Mouse (Mus musculus): ENCODE measurements at regions not wholly inside any gene's neighbourhood (a gene's known extent, or its start where the extent isn't known, plus 50 kb on each side); places are given as distances from the start of the nearest gene placed in this dataset.
"Not testable (repeated sequence)": the region's sequence is repeated elsewhere in the genome, so short reads cannot be mapped to it uniquely, and the experiment has no call there.

DNA sequence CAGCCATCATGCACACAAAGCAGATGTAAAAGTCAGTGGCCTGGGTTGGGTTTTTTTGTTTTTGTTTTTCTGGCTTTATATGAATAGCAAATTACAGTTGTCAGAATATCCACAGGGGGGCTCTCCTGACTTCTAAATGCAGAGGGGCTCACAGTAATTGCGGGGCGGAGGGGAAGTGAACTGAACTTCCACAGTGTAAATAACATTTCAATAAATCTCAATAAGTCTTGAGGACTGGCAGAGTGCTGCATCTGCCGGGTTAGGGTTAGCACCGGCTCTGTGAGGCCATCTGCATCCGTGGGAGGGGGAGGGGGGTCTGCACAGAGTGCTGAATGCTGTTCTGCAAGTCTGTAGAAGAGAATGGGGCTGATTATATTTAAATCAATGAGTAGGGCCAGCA lies 50.3 kb upstream of the Arl4c start:
- peak; percentile 87 for DNase-seq (ENCODE audit: low spot score)

DNA sequence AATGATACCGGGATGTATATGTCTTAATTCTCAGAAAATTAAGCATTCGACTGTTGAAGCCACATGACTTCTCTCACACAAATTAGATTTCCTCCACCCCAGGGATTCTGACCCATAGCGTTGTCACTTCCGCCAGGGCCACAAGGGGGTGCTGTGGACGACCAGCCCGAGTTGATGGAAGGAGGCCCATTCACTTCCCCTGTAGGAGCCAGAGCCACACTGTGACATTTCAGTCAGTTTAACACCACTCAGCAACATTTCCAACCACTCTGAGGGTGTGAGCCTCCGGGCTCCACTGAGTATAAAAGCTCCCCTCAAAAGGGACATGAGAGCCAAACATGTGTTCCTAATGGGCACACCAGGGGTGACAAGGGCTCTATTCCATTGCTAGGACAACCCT lies 54.6 kb upstream of the Arl4c start:
- peak; percentile 53 for DNase-seq (ENCODE audit: low spot score)

DNA sequence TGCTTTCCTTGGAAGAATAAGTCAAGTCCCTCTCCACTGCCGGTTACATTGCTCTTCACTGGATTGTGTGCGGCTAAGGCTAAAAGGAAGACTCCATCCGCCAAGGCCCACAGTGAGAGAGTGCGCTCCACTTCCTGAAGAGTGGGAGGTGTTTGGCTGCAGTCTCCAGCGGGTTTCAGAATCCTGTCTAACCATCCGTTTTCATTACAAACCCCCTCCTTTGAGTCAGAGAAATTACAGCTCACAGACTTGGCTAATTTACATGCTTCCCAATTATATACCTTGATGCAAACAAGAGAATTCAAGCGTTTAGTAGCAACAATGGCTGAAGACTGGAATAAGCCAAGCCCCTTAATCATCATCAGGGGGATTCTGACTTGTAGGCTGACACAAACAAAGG lies 55.1 kb upstream of the Arl4c start:
- peak; percentile 40 for DNase-seq (ENCODE audit: low spot score)

DNA sequence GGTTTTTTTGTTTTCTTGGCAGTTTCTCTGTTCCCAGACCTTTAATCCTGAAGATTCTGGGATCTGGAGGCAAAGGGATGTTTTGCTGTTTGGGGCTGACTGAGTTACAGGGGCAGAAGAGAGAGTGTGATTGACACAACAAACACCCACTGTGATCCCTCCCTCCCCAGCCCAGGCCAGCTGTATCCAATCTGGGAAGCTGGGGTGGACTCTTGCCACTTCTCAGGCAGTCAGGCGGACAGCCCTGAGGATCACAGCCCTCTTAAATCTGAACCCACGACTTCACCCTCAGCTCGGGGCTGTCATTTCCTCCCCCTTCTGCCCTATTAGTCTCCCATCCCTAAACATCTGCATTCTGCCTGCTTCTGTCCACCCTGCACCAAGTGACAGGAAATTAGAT lies 55.7 kb upstream of the Arl4c start:
- peak; percentile 58 for DNase-seq (ENCODE audit: low spot score)

DNA sequence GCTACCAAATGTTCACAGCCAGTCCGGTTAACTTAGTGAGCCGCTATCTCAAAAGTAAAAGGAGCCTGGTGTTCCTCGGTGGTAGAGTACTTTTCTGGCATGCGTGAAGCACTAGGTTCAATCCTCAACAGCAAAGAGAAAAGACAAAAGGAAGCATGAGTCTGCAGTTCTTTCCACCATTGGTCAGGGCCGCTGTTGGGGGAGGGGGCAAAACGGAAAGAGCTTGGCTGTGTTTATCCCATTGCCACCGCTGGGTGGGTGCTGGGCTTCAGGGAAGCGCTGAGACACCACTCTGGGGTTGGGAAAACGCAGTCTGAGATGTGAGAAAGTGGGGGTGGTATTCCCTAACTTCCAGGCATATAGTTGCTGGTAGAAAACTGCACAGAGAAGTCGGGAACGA lies 58.6 kb upstream of the Arl4c start:
- DNase-seq (ENCODE audit: low spot score): no peak

DNA sequence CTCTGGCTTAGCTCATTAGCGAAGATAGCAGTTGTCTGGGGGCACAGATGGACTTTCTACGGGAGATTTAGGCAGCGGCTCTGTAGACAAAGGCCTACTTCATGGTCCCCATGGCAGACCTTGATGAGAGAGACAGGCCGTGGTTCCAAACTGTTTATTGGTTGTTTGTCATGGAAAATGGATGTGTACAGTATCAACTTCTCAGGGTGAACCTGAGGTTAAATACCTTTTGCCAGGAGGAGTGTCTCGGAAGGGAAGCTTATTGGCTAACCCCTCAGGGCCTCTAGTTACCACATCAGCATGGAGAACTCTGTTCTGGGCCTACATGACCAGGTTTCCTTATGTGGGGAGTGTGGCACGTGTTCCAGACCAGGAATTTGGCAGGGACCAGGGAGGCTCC lies 59.1 kb upstream of the Arl4c start:
- no peak for DNase-seq (ENCODE audit: low spot score)

DNA sequence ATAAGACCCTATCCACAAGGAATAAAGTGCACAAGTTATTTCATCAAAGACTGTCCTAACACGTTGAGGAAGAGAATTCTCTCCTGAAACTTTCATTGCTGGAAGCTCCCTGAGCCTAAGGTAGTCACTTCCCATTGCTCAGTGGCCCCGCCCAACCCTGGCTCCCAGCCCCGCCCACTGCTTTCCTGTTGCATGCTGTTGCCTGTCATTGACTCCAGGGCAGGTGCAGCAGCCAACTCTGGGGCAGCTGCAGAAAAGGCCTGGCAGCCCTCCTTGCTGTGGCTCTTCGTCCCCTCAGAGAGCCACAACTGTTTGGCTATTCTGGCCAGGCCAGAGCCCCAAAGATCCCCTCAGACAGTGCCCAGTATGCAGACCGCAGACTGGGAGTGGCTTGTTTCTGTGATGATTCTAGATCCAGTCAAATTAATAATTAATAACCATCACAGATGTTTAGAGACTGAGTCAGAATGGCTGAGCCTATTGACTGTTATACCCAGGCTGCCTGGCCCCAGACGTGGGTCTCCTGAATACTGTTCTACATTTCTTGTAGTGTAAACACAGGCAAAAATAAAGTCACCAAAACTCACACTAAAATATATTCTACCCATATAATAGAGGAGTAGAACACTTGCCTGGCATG lies 61.8 kb upstream of the Arl4c start:
- no peak for DNase-seq (ENCODE audit: low spot score)

DNA sequence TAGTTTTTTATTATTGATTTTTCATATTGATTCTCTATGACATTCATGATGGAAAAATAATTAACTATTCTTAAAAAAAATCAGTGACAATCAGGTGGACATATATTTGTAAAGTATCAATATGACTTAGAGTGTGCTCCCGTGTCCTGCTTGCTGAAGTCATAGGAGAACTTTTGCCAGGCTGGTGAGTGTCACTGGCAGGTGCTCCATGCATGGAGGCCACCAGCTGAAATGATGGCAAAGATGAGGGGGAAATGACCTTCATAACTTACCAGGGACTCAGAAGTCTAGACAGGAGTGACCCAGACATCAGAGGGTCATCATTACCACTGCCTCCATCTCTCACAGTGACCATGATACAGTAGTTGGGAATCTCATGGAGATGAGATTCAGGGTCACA lies 62.5 kb upstream of the Arl4c start:
- no peak for DNase-seq (ENCODE audit: low spot score)

DNA sequence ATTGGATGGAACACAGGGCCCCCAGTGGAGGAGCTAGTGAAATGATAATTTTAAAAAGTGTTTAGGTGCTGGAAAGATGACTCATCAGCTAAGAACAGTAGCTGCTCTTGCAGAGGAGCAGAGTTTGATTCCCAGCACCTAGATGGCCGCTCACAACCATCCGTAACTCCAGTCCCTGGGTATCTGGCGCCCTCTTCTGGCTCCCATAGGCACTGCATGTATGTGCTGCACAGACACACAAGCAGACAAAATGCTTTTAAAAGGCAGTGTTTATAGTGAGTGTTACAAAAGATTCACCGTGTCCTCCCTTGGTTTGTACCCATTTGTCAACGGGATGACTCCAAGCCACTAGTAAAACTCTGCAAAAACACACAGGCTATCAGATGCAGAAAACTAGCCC lies 75.0 kb upstream of the Arl4c start:
- DNase-seq (ENCODE audit: low spot score): no peak

DNA sequence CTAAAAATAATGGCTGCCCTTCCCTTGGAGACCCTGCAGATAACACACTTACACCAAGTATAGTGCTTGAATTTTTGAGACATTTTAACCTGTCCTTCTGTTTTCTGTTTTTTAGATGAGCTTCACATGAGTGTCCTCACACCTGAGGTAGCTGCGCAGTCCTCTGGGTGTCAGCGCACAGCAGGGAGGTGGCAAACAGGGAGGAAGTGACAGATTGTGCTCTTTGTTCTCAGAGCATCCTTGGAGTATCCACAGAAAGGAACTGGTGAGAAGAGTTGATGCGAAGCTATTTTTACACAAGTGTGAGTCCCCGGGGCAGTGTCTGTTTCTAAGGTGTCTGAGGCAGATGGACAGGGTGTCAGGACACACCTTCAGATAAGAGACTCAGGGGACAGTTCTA lies 78.2 kb upstream of the Arl4c start:
- no peak for DNase-seq (ENCODE audit: low spot score)

DNA sequence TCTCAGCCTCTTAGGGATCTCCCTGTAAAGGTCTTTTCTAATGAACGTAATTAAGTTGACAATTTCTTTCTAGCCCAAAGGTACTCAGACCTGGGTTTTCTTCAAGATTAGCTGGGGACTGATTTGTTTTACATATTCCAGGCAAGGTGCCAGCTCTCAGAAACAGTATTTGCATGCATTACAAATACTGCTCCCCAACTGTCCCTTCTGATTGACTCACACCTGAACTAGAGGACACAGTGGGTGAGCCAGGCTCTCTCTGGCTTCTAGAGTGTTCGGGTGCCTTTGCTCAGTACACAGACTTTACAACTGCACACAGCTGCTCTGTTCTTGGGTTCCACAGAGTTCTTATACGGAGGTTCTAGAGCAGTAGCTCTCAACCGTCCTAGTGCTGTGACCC lies 81.1 kb upstream of the Arl4c start:
- DNase-seq (ENCODE audit: low spot score): no peak

DNA sequence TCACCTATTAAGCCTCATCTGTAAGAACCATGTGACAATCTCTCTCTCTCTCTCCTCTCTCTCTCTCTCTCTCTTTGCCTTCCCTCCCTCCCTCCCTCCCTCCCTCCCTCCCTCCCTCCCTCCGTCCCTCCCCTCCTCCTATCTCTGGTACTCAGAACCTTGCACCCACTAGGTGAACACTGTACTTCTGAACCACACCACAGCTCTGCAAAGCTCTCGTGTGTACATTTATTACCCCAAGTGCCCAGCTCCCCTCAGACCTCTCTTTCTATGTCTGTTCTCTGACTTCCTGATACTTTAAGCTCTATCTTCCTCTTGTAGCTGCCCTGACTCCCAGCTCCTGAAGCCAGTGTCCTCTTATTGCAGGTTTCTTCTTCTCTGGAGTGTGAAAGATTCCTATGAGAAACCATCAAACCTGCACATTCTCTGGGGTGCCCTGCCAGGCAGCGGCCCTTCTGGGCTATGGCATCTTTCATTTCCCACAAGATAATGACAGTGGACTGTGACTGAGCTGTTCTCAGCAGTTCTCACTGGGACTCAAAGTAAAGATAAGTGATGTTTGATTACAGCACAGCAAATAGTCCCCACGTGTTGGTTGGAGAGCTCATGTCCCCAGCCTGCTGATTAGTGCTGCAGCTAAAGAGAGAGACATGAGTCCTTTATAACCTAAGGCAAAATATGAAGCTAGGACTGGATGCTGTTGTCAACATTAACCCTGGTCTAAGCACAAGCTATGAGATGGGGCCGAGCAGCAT lies 83.0 kb upstream of the Arl4c start:
- no peak for DNase-seq (ENCODE audit: low spot score)

DNA sequence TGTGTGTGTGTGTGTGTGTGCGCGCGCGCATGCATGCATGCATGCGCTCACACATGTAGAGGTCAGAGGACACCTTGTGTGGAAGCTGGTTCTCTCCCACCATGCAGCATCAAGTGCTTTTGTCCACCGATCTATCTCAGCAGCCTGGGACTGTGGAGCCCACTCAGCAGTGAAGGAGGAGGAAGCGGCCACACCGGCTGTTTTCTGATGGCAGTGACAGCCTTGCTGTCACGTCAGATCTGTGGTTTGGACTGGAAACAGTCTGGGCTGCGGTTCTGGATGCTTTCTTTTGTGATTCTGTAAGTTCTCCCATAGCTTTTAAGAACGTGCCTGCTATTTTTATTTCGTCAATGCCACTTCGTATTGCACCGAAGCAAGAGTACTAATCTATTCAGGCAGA lies 84.0 kb upstream of the Arl4c start:
- DNase-seq (ENCODE audit: low spot score): no peak

DNA sequence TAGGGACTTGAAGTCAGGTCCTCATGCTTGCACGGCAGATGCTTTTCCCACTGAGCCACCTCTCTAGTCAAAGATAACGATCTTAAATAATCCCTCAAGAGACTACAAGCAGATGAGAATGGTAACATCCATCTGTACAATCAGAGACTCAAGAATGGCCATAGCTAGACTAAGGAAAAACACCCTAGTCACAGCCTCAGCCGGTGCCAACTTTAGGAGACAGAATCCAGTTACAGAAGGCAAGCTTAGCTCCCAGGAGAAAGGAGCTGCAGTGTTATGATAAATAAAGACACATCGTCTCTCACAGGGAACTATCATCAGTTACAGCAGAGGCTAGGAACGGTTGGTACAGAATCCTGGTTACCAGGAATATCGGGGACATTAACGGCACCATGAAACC lies 88.7 kb upstream of the Arl4c start:
- DNase-seq (ENCODE audit: low spot score): no peak

DNA sequence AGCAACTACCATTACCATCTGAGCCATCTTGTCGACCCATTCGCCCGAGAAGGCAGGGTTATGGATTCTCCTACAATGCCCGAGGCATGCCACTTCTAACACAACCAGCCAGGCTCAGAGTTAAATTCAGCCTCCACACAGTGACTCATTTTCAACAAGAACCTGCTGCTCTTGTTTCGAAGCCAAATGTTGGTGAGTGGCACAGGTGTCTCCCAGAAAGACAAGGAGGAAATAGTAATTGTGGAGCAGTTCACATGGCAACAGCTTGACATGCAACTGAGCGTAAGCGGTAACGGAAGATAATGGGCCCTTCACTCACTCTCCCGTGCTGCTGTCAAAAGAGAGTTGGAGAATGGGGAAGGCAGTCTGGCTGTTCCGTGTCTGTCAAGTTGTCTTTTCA lies 92.9 kb upstream of the Arl4c start:
- DNase-seq (ENCODE audit: low spot score): no peak

DNA sequence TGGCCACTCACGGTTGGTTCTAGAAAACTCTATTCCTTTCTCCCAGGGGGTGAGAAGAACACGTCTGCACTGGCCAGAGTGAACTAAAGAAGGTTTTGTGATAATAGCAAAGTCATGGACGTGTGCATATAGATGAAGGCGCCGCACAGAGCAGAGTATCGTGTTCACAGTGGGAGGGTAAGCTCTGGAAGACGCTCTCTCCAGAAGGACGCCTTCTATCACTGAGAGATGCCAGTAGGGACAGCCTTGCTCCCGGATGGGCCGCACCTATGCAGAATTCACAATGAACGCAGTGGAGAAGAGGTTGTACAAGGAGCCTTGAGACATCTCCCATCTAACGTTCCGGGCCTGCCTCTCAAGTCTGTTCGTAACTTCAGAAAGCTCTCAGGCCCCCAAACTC lies 96.5 kb upstream of the Arl4c start:
- no peak for DNase-seq (ENCODE audit: low spot score)

DNA sequence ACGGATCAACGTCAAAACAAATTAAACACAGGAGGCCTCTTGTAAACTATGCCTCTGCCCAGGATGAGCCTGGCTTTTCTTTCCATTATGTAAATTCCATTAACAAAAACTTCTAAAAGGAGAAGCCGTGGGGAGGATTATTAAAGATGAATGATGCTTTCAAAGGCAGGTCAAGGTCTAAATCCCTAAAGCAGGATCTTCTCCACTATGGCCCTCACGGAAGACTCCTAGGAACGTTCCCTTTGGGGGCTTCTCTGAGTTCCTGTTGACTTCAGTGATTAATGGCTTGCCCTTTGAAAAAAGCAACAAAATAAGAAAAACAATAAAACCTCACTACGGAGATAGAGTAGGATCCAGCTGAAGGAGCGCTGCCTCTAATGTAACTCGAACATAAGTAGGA lies 96.9 kb upstream of the Arl4c start:
- no peak for DNase-seq (ENCODE audit: low spot score)

DNA sequence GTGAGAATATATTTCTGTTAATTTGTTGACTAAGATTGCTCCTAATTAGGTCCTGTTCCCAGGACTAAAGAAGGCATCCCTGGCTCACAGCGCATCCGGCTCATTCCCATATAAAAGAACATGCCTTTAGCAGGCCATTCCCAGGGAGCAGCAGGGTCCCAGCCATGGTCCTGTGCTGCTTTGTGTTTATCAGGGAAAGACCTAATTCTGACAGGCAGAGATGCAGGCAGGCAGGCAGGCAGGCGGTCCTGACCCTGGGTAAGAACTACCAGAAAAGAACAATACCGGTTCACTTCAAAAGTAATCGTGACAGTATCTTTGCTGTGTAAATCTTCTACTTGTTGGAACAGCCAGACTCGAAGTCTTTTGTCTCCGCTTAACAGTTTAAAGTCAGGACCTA lies 97.3 kb upstream of the Arl4c start:
- peak; percentile 57 for DNase-seq (ENCODE audit: low spot score)

DNA sequence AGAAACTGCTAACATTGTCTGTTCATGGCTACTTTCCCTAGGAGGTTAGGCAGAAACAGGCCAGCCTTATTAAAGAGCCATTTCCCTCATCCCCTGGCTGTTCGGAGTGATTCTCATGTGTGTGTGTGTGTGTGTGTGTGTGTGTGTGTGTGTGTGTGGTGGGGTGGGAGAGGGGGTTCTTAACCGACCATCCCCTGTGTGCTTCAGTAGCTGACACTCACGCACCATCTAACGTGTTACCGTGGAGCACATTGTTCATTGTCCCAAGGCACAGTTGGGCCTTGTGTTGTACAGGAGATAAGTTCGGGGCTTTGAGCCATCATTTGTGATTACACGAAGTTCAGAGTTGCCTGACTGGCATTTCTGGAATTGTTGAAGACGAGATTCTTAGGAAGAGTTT lies 97.8 kb upstream of the Arl4c start:
- no peak for DNase-seq (ENCODE audit: low spot score)

DNA sequence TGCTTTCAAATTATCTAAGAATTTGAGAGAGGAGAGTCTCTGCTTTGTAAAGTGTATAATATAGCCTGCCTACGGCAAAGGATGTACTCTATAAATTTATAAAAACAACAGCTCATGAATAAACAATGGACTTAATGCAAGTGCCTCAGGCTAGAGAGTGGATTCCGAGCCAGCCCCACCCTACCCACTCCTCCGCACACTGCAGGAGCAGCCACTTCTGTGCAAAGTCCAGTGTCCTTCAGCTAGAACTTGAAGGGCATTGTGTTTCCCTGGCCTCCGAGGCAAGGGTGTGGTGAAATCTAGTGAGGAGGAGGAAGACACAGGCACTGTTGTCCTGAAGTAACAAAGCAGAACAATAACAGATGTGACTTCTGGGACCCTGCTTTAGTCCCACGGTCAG lies 98.4 kb upstream of the Arl4c start:
- no peak for DNase-seq (ENCODE audit: low spot score)

DNA sequence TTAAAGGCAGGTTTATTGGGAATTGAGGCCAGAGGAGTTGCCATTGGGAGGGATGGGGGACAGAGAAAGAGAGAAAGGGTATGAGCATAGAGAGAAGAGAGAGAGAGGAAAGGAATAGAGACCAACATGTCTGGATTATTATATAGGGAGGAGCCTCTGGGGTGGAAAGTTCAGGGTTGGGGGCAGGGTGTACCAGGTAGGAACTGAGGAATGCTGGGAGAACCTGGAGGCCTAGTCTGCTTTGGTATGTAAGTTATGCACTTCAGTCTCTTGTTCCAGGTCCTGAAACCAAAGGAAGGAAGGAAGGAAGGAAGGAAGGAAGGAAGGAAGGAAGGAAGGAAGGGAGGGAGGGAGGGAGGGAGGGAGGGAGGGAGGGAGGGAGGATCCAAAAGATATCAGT lies 99.1 kb upstream of the Arl4c start:
- not testable (repeated sequence) for DNase-seq (ENCODE audit: low spot score)

DNA sequence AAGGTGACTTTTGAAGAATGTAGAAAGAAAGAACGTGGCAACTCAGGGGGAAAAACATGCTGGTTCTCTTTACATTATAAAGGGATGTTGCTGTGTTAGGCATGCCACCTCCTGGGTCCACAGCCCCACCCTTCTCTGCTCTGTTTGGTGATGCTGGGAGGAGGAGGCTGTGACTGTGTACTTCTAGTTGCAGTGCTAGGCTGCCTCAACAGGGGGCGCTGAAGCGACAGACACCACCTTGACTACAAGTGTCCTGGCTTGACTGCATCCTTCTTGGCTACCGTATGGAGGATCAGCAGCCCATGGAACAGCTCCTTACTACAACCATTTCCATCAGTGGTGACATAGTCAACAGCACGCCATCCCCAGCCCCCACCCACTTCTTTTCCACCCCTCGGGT lies 104.9 kb upstream of the Arl4c start:
- no peak for DNase-seq (ENCODE audit: low spot score)

DNA sequence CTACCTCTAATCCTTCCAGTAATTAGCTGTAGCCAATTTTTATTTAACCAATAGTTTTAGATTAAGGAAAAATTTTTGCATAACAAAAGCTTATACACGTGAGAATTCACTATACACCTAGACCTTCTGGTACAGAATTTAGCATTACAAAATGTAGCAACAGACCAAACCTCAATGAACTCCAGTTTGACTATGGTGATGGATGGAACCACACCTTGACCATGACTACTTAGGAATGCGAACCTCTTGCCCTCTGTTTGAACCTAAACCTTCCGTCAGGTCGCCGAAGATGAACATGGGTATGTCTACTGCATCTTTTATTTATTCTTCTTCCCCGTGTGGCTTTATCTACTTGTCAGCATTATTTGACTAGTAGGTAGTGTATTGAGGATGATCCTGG lies 105.9 kb upstream of the Arl4c start:
- no peak for DNase-seq (ENCODE audit: low spot score)

DNA sequence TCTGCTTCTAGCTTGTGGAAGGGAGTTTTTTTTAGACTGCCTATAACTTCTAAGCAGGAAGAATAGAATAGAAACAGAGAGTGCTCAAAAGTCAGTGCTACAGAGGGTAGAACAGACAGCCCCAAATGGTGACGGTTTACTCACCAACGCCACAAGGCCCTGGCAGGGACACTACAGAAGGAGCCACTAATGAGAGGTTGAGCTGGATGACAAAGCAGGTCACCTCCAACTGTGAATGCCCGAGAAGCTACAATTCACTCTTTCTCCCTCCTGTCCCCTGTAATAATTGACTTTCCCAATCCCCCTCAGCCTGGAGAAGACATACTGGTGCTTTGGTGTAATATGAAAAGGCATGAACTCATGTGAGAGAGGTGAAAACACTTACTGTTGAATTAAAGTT lies 106.5 kb upstream of the Arl4c start:
- DNase-seq (ENCODE audit: low spot score): no peak
